Mouse (Mus musculus) stomach, embryonic 15.5 days (tissue): ENCODE results near the gene Chst15. TPM values are rescaled to one million over a fixed set of nuclear protein-coding genes. Genes with fewer than 3 reads are reported as not detected.

Source experiments
- ATAC-seq: fragments of 200-750 bp; cut with Nextera tagmentation; 2 replicates; pipeline ENCODE4 v1.8.0; 2017; ENCODE audit warnings: low read depth, moderate number of reproducible peaks, moderate TSS enrichment; ENCODE audit not compliant: insufficient read depth, low FRiP score
- H3K27ac ChIP-seq: fragments of 300-500 bp; sonication (generic); 2 replicates; pipeline ENCODE4 v1.5.1; 2015; ENCODE audit warnings: mild to moderate bottlenecking, inconsistent platforms
- H3K27me3 ChIP-seq: fragments of 300-500 bp; sonication (generic); replicated peaks from 2 replicates; pipeline ENCODE4 v1.6.1; 2015; ENCODE audit warnings: inconsistent platforms
- H3K36me3 ChIP-seq: fragments of 300-500 bp; sonication (generic); 2 replicates; pipeline ENCODE4 v1.6.1; 2015; ENCODE audit warnings: inconsistent platforms
- H3K4me1 ChIP-seq: fragments of 300-500 bp; sonication (generic); 2 replicates; pipeline ENCODE4 v1.6.1; 2015; ENCODE audit warnings: inconsistent platforms
- H3K4me2 ChIP-seq: fragments of 300-500 bp; sonication (generic); 2 replicates; pipeline ENCODE4 v1.6.1; 2015; ENCODE audit warnings: mild to moderate bottlenecking, inconsistent platforms
- H3K4me3 ChIP-seq: fragments of 300-500 bp; sonication (generic); replicated peaks from 2 replicates; pipeline ENCODE4 v1.5.1; 2015; ENCODE audit warnings: inconsistent platforms
- H3K9ac ChIP-seq: fragments of 300-500 bp; sonication (generic); 2 replicates; pipeline ENCODE4 v1.6.1; 2015; ENCODE audit warnings: inconsistent platforms
- H3K9me3 ChIP-seq: fragments of 300-500 bp; sonication (generic); 2 replicates; pipeline ENCODE4 v1.6.1; 2016; ENCODE audit warnings: inconsistent platforms
- WGBS: fragments of 180-500 bp; shearing (Covaris S2); methylation state at CpG from one replicate; pipeline ENCODE4 v1.1.7; 2015; 5-methylcytosine and 5-hydroxymethylcytosine counted together
- polyA plus RNA-seq: library from polyadenylated mRNA; unstranded; fragments of >200 nt; fragmentation: Nextera tagmentation; extraction: Ambion mirVana; gene quantifications from 2 replicates; pipeline ENCODE4 v1.2.1, GENCODE M21; 2015

Chst15 gene
- polyA plus RNA-seq = 26.1 and 27.5 TPM in 2 replicates

DNA sequence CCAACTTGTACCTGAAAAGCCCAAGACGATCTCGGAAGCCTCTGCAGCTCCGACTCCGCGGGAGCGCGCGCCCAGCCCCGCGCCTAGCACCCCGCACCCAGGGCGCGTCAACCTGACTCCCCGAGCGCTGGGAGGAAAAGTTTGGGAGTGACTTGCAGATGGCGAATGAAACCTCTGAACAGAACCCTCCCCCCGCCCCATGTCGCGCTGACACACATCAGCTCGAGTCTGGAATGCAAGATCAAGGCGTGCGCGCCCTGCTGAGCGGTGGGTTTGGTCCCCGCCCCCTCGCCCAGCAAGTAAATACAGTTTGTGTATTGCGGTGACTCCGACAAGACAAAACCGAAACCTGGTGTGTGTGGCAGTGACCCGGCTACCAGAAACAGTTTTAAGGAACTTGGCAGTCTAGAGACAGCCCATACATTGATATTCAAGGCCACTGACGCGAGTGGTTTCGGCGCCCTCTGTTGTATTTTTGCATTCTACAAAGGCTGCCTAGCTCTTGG lies at the start of gene Chst15:
TSS of gene Chst15 (minus strand) at position 193 of the 506 bp plus-strand sequence.
- no peaks in the 10 kb centered on the region for H3K27me3 ChIP-seq
- peak; percentile 41 for ATAC-seq
- H3K27ac ChIP-seq = peak within 1 kb of the TSS; percentile 92
- H3K9ac ChIP-seq = peak within 1 kb of the TSS; percentile 77
- peak within 1 kb of the TSS; percentile 93 for H3K4me2 ChIP-seq
- H3K36me3 ChIP-seq = no peaks in the 10 kb centered on the region
- H3K4me1 ChIP-seq = peaks cover 17% of the 10 kb centered on the region
- H3K9me3 ChIP-seq = no peaks in the 10 kb centered on the region
- WGBS = under 1% methylated on average over 34 of the region's 34 CpGs
- H3K4me3 ChIP-seq = peak within 1 kb of the TSS; percentile 82

DNA sequence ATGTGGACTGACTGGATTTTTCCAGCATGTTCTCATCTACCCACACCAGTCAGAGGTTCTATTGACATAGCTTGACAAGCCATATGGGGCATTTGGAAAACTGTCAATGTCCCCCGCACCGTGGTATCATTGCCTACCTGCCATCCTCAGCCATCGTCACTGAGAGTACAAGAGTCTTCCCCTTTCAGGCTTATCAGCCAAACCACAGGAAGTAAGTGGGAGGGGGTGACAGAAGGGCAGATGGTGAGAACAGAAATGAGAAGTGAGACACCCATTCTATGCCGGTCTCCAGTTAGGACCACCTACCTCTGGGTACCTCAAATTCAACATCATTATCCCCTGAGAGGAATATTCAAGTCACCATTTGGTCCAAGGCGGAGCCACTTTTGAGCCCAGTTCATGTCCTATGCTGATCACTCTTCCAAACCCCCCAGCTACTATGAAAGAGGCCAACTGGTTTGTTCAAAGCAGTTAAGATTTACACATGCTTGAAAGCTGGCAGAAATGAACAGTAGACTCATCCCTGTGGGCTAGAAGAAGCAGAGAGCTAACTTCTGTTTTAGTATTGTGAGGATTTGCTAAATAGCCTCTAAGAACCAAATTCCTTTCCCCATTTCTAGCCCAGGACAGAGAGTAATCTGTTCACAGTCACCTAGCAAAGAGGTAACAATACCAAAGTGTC lies 48.8 kb upstream of the Chst15 start:
- Histone ChIP-seq H3K9me3 (no peaks in the 10 kb centered on the region), H3K9ac (no peak overlapping the region), H3K27me3 (no peaks in the 10 kb centered on the region), H3K4me1 (no peaks in the 10 kb centered on the region), H3K4me2 (no peak overlapping the region), H3K36me3 (no peaks in the 10 kb centered on the region), H3K27ac (no peak overlapping the region), H3K4me3 (no peak overlapping the region)
- ATAC-seq = no peak
- WGBS = 71% methylated on average over 5 of the region's 5 CpGs

DNA sequence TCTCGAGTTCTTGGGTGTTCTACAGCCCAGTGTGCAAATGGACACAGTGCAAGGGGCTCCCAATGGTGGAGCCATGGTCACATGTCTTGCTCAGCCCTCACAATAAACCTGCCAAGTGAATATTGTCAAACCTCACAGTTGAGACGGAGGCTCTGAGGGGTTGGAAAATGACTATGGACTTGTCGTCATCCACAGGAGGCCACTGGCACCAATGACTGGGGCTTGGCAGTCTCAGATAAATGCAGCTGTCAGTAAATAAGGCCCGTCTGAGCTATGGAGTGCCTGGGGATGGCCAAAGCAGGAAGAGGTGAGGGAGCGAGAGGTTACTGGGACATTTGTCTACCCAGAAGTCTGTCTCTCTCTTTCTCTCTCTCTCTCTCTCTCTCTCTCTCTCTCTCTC lies 48.1 kb upstream of the Chst15 start:
- no peak for ATAC-seq
- no peaks in the 10 kb centered on the region for H3K4me1 ChIP-seq
- H3K9me3 ChIP-seq = no peaks in the 10 kb centered on the region
- no peaks in the 10 kb centered on the region for H3K36me3 ChIP-seq
- no peak overlapping the region for H3K4me2 ChIP-seq
- H3K4me3 ChIP-seq = no peak overlapping the region
- H3K27ac ChIP-seq = no peak overlapping the region
- 82% methylated on average over 5 of the region's 5 CpGs for WGBS
- H3K9ac ChIP-seq = no peak overlapping the region
- H3K27me3 ChIP-seq = no peaks in the 10 kb centered on the region

DNA sequence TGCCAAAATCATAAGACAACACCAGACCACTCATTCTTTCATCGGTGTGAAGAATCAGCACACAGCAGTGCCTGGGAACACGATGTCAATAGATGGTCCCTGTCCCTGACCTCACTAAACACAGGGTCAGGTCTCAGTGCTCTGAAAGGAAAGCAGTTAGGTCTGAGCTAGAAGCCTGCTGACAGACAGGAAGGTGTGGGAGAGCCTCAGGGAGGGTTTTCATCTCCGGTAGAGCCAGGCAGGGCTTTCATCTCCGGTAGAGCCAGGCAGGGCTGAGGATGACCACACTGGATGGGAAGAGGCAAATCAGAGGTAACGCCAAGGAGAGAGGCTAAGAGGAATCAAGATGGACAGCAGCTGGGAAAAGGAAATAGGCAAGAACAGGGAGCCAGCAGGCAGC lies 47.5 kb upstream of the Chst15 start:
- no peak for ATAC-seq
- H3K27me3 ChIP-seq = no peaks in the 10 kb centered on the region
- H3K4me3 ChIP-seq = no peak overlapping the region
- H3K36me3 ChIP-seq = no peaks in the 10 kb centered on the region
- no peaks in the 10 kb centered on the region for H3K9me3 ChIP-seq
- no peak overlapping the region for H3K4me2 ChIP-seq
- H3K27ac ChIP-seq = no peak overlapping the region
- no peaks in the 10 kb centered on the region for H3K4me1 ChIP-seq
- WGBS = 48% methylated on average over 5 of the region's 5 CpGs
- H3K9ac ChIP-seq = no peak overlapping the region

DNA sequence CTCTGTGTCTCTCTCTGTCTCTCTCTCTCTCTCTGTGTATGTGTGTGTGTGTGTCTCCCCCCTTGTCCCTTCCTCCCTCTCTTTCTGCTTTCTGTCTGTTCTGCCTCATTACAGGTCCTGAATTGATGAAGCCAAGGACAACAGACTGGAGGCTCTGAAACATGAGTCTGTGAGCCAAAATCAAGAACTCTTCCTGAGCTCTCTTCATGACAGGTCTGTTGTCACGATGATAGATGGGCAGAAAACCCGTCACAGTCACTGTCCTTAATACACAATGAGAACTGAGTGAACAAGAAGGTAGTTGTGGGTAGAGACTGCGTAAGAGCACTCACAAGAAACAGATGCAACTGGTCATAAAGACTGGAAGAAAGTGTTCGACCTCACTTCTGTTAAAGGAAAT lies 43.3 kb upstream of the Chst15 start:
- Histone ChIP-seq H3K27me3 (no peaks in the 10 kb centered on the region), H3K9me3 (no peaks in the 10 kb centered on the region), H3K4me1 (no peaks in the 10 kb centered on the region), H3K4me3 (no peak overlapping the region), H3K4me2 (no peak overlapping the region), H3K27ac (no peak overlapping the region), H3K36me3 (no peaks in the 10 kb centered on the region), H3K9ac (no peak overlapping the region)
- WGBS = 69% methylated on average over 4 of the region's 4 CpGs
- no peak for ATAC-seq

- peak overlapping the region; percentile 26; the same call in 1 of the 2 replicates for H3K27ac ChIP-seq
- no peaks in the 10 kb centered on the region for H3K27me3 ChIP-seq
- H3K9me3 ChIP-seq = no peaks in the 10 kb centered on the region
- no peak overlapping the region for H3K4me2 ChIP-seq
- no peak overlapping the region for H3K4me3 ChIP-seq
- H3K4me1 ChIP-seq = no peaks in the 10 kb centered on the region
- ATAC-seq = no peak
- WGBS = 55% methylated on average over 4 of the region's 4 CpGs
- no peak overlapping the region for H3K9ac ChIP-seq
- H3K36me3 ChIP-seq = no peaks in the 10 kb centered on the region
Measured at GRCm38 (mm10) chr7:132358709-132359108, 41.7 kb upstream of the Chst15 start.

- 46% methylated on average over 3 of the region's 3 CpGs for WGBS
Measured at GRCm38 (mm10) chr7:132358250-132358649, 41.2 kb upstream of the Chst15 start.

DNA sequence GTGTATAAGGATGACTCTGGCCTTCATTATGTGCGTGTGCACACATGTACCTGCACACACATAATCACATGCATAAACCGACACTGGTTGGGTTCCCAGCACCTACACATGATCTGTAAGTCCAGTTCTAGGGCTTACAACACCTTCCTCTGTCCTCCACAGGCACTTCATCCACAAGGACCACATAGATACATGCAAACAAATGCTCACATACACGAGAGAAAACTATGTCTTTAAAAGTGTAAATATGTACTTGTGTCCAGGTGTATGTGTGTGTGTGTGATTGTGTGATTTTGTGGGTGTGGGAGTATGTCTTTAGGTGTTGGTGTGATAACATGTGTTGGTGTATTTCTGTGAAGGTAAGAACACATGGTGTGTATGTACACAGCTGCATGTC lies 40.8 kb upstream of the Chst15 start:
- H3K4me2 ChIP-seq = no peak overlapping the region
- H3K36me3 ChIP-seq = no peaks in the 10 kb centered on the region
- no peak overlapping the region for H3K27ac ChIP-seq
- H3K4me1 ChIP-seq = no peaks in the 10 kb centered on the region
- H3K9me3 ChIP-seq = no peaks in the 10 kb centered on the region
- no peak overlapping the region for H3K9ac ChIP-seq
- 77% methylated on average over 3 of the region's 3 CpGs for WGBS
- no peak for ATAC-seq
- no peaks in the 10 kb centered on the region for H3K27me3 ChIP-seq
- no peak overlapping the region for H3K4me3 ChIP-seq

More at GRCm38 (mm10) chr7:132358250-132358649, 41.2 kb upstream of the Chst15 start:
- no peak overlapping the region for H3K4me3 ChIP-seq
- peak overlapping the region; percentile 26; the same call in 1 of the 2 replicates for H3K27ac ChIP-seq
- no peaks in the 10 kb centered on the region for H3K4me1 ChIP-seq
- ATAC-seq = no peak
- no peak overlapping the region for H3K4me2 ChIP-seq
- no peaks in the 10 kb centered on the region for H3K36me3 ChIP-seq
- H3K9me3 ChIP-seq = no peaks in the 10 kb centered on the region
- no peaks in the 10 kb centered on the region for H3K27me3 ChIP-seq
- no peak overlapping the region for H3K9ac ChIP-seq

DNA sequence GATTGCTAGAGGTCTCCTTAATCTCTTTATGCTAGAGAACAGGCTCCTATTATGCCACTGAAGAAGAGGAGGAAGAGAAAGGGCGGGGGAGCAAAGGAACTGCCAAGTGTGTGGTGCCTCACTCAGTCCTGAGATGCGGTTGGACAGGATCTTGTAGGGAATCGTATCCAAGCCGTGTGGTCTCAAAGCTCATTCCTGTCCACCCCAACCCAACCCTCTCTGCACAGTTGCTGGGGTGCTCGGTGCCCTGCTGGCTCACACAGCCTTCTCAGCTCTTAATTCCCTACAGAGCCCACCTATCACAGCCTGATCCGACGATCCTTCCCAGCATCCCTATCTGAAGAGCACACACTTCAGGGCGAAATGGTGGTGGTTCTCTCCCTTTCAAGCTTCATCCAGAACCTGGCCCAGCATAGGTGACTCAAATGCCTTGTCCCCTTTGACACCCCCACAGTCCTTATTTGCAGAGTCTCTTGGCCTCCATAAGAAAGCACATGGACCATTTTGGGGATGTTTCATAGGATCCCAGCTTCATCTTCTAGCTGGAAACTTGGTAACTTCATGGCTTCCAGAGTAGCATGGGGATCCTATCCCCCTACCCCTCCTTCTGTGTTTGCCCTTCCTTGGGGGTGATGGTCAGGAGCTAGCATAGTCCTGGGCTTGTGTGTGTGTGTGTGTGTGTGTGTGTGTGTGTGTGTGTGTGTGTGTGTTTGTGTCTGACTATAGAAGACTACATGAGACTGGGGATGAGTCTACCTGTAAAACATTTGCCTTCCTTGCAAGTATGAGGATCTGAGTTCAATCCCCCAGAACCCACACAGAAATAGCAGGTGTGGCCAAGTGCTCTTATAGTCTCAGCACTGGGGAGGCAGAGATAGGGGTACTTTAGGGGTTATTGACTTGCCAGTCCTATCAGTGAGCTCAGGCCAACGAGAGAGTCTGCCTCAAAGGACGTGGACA lies 40.1 kb upstream of the Chst15 start:
- no peak overlapping the region for H3K27ac ChIP-seq
- no peak for ATAC-seq
- H3K9me3 ChIP-seq = no peaks in the 10 kb centered on the region
- 0 out of 2 replicates have a peak, but pooled peaks cover 3% of the 10 kb centered on the region for H3K27me3 ChIP-seq
- no peaks in the 10 kb centered on the region for H3K36me3 ChIP-seq
- H3K4me2 ChIP-seq = no peak overlapping the region
- 70% methylated on average over 10 of the region's 10 CpGs for WGBS
- no peak overlapping the region for H3K9ac ChIP-seq
- no peak overlapping the region for H3K4me3 ChIP-seq
- no peaks in the 10 kb centered on the region for H3K4me1 ChIP-seq

- ATAC-seq = no peak
- Histone ChIP-seq H3K4me1 (no peaks in the 10 kb centered on the region), H3K27ac (no peak overlapping the region), H3K36me3 (no peaks in the 10 kb centered on the region), H3K4me3 (no peak overlapping the region), H3K9me3 (no peaks in the 10 kb centered on the region), H3K9ac (no peak overlapping the region), H3K4me2 (no peak overlapping the region), H3K27me3 (0 out of 2 replicates have a peak, but pooled peaks cover 4% of the 10 kb centered on the region)
- WGBS = 35% methylated on average over 8 of the region's 8 CpGs
Measured at GRCm38 (mm10) chr7:132356185-132356584, 39.2 kb upstream of the Chst15 start.

DNA sequence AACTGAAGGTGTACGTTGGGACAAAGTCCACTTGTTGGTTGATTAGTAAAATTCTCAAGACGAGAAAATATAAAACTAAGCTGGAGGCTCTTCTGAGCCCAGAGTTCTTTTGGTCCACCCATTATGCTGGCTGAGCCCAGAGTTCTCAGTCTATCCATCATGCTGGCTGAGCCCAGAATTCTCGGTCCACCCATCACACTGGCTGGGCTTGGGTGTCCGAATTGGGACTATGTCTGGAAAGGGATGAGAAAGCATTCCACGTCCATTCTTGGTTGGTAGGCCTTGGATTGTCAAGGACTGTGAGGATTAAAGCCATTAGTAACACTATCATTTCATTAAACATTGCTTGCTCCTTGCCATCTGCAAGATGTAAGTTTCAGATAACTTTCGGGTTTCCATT lies 38.7 kb upstream of the Chst15 start:
- no peaks in the 10 kb centered on the region for H3K9me3 ChIP-seq
- no peaks in the 10 kb centered on the region for H3K4me1 ChIP-seq
- H3K27me3 ChIP-seq = 0 out of 2 replicates have a peak, but pooled peaks cover 4% of the 10 kb centered on the region
- H3K27ac ChIP-seq = no peak overlapping the region
- H3K4me3 ChIP-seq = no peak overlapping the region
- no peaks in the 10 kb centered on the region for H3K36me3 ChIP-seq
- 52% methylated on average over 6 of the region's 6 CpGs for WGBS
- no peak for ATAC-seq
- H3K4me2 ChIP-seq = no peak overlapping the region
- H3K9ac ChIP-seq = no peak overlapping the region
